Mouse (Mus musculus): ENCODE data around the gene Clcn3. TPM values are rescaled to one million over a fixed set of nuclear protein-coding genes. Genes with fewer than 3 reads are reported as not detected.

The Clcn3 gene
- total RNA-seq, 2 experiments from 2014 or later: 32.0 to 33.6 TPM

GRCm38 (mm10) chr8:60951757-60952156 is 31.3 kb downstream of the Clcn3 start:
- DNase-seq: no peak

- DNase-seq: no peak
These were observed 31.8 kb downstream of the Clcn3 start for GRCm38 (mm10) chr8:60951271-60951670.

- no peak for DNase-seq
These were observed 33.2 kb downstream of the Clcn3 start for GRCm38 (mm10) chr8:60949859-60950258.

DNA sequence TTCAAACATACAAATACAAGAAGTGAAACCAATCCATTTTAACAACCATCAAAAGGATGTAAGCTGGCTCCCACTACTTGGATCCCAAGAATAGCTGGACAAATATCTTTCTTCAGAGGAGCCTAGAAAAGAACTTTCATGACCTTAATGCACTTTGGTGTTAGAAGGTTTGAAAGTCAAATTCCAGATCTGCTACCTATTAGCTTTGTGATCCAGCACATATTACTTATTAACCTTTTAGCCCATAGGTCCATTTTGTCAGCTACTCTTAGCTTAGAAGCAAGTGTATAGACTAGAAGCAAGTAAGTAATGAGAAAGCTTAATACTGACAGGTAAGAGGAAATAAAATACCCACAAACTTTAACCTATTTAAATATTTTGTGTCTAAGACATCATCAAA is 35.6 kb downstream of the Clcn3 start:
- no peak for DNase-seq

DNA sequence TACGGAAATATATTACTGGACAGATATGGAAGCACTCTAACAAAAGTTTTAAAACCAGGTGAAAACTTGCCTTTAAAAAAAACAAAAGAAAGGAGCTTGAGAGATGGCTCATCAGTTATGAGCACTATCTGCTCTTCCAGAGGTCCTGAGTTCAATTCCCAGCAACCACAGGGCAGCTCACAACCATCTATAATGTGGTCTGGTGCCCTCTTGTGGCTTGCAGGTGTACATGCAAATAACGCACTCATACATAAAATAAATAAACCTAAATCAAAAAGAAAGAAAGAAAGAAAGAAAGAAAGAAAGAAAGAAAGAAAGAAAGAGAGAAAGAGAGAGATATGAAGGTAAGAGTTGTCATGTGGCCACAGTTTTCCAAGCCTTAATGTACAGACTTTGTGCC is 40.2 kb downstream of the Clcn3 start:
- no peak for DNase-seq

DNA sequence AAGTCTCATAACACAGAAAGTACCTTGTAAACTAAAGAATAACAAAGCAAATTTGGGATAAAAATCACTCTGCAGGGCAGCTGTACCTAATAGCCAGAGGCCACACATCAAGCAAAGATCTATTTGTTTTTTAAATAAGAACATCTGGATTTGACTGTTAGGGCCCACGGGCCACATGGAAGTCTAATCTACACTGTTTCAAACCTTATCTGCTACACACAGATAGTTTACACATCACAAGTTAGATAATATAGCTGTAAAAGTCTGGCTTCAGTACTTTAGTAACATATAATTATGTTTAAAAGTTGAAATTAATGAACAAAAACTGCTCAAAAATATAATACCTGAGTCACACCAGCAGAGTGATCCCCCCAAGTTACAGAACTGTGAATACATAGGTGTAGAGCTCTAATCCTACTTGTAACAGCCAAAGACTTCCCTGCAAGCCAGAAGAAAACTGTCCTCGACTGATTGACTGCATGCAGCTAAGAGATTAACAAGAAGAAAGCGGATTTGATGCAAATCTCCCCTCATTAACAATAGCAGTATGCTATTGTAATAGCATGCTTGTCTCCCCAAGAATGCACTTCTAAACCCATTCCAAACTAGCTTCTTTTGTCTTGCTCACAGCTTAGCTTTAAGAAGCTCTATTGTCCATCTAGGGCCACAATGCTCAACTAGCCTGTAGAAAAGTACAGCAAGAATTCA is 44.2 kb downstream of the Clcn3 start:
- DNase-seq: no peak

- DNase-seq: no peak
These were observed 49.5 kb downstream of the Clcn3 start for GRCm38 (mm10) chr8:60933617-60934016.

- DNase-seq: no peak
These were observed 62.9 kb downstream of the Clcn3 start for GRCm38 (mm10) chr8:60920176-60920575.

DNA sequence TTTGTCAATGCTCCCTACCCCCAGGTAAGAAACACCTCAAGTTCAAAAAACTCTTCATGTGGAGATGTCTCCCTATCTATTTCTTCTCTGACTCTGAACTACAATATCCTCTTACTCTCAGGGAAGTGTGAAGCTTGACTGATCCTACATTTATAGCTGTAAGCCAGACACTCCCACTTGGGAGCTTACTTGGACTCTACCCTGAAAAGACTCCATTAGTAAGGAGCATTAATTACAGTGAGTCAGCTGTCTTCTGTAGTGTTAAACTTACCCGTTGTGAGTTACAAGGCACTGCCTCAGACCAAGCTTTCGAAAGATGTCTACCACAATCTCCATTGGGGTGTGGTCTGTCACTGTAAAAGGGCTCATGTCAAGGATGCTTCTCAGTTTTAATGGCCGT is 64.0 kb downstream of the Clcn3 start:
- no peak for DNase-seq

DNA sequence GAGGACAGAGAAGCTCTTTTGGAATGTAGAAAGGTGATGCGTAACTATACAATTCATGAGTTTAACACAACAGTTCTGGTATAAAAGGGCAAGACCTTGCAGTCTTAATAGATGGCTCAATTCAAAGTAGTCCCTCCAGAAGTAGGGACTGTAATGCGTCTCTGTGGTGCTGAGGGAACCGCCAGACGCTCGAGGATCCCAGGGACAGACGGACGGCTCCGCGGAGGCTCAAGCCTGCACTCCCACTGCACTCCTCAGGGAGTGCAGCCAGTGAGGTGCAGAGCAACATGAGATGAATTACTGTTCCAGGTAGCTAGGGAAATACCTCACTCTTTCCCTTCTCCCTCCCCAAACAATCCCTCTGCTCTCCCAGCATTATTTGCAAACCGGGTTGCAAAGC is 70.5 kb downstream of the Clcn3 start:
- DNase-seq: no peak

DNA sequence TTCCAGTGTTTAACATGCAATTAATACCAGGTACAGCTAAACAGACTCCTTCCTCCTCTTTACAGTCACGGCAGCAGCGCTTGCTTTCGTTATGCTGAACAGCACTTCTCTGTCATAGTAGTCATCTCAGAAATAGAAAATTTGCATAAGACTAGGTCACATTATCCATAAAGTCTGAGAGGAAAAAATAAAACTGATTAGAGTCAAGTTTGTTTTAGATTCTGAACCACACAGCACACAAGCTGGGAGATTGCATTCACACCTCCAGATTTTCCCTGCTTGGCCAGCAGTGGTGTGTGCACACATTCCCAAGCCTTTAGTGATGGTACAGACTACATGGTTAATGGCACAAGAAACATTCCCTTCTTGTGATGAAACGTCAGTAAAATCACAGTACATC is 71.0 kb downstream of the Clcn3 start:
- no peak for DNase-seq

DNA sequence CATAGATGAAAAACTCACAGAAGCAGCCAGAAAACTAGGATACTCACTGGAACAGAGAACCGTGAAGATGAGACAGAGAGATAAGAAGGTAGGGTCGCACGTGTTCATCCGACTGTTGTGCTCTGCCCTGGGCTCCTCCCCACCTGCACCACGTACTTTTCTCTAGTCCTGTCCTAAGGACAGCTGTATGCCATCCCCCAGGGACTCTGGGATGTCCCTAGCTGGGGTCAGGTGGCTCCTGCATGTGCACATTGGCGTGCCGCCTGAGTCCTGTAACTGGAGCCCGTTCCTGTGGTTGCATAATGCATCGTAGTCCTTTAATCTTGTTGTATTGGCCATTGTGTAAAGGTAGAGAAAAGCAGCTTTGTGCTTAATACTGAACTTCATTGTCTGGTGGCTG is 83.0 kb downstream of the Clcn3 start:
- no peak for DNase-seq

- peak; percentile 34 for DNase-seq
These were observed 87.2 kb downstream of the Clcn3 start for GRCm38 (mm10) chr8:60895878-60896277.

GRCm38 (mm10) chr8:60891757-60892156 is 91.3 kb downstream of the Clcn3 start:
- DNase-seq: no peak

DNA sequence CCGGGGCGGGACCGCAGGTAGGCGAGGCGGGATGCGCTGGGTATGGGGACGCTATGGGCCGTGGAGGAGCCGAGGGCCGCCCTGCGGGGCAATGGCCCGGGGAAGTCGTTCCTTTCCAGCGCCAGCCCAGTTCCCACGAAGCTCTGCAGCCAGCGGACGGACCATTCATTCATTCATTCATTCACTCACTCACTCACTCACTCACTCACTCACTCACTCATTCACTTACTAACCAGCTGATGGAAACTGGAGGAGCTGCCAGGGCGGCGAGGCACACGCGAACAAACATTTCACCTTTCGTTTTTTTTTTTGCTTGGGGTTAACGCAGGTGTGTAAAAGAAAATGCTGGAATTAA is 92.6 kb downstream of the Clcn3 start:
- no peak for DNase-seq

DNA sequence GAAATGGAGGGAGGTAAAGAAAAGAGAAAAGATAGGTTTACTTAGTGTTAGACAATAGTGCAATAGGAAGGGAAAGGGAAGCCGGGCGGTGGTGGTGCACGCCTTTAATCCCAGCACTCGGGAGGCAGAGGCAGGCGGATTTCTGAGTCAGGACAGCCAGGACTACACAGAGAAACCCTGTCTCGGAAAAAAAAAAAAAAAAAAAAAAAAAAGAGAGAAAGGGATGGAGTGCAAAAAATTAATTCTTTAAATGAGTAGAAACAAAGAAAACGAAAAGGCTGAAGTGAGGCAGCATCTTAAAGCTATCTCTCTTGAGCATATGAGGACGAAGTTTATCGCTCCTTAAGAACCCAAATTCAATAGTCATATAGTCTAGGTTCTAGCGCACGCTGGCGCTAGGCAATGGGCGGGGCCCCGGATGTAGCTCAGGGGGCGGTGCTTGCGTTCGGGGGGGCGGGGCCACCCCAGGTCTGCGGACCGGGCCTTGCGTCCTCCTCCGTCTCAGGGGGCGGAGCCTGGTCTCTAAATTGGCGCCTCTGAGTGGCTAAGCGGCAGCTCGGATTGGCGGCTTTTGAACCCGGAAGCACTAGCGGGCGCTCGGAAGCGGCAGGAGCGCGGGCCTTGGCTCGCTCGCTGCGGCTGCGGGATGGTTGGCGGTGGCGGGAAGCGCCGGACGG is 93.1 kb downstream of the Clcn3 start, which contains the start of gene Hpf1:
Gene Hpf1, plus strand, starts transcription at position 576 of the 677 bp plus-strand sequence.
- peak; percentile 96 for DNase-seq

DNA sequence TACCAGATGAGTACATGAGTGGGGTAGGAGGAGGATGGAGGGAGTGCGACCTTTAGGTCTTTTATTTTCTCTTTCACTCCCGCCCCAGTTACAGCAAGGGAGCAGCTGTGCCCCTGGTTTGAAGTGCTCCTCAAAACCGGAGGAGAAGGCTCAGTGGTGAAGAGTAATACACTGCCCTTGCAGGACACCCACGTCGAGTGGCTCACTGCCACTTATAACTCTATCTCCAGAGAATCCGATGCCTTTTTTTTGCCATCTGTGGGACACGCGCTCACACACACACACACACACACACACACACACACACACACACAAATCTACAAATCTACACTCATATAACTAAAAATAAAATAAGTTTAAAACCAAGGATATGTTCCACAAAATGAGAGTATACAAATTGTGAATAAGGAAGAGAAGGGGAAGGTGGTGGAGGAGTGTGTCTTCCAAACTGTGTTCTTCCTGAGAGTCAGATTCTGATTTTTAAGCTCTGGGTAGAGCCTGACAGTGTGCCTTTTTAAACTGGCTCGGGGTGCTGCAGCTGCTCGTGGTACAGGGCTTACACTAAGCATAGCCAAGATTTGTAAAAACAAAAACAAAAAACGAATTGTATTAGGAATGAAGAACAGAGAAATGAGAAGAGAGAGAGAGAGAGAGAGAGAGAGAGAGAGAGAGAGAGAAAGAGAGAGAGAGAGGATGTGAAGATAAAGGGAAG is 93.8 kb downstream of the Clcn3 start:
- no peak for DNase-seq

DNA sequence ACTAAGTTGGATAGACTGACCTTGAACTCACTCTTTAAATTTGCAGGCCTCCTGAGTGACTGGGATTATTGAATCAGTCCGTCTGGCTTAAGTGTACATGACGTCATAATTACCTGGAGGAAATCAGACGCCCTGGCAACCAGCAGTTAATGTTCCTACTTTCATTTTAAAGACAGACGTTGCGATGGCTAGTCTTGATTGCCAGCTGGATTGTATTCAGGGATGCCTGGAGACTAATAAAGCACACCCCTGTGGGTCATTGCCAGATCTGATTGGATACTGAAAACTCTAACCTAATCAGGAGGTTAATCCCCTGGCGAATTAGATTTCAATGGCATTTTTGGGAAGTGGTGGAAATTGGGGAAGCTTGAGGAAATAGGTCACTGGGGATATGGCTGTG is 96.4 kb downstream of the Clcn3 start:
- DNase-seq: no peak

DNA sequence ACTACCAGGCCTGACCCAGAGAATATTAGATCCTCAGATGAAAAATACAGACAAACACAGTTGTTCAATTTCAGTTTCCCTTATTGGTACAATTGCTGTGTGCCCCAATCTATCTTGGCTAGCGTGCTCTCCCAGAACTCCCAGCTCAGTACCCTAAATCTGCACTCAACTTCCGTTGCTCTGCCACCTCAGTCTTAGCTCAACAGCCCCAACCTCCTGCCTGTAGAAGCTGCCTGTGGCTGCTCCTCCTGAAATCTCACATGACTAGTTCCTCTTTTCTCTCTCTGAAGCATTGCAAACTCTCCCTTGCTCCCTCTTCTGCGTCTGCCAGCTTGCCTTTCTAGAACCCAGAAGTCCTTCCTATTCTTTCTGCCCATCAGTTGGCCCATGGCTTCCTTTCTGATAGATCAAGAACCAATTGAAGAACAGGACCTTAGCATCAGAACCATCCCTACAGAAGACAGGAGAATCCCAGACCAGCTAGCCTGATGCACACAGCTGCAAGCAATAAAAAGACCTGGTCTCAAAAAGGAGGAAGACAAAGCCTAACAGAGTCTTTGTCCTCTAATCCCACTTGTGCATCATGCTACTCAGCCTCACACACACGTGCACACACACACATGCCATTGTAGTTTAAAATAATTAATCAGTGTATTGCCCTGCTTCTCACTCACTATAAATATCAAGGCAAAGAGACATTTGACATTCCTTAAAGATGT is 99.5 kb downstream of the Clcn3 start:
- DNase-seq: no peak

DNA sequence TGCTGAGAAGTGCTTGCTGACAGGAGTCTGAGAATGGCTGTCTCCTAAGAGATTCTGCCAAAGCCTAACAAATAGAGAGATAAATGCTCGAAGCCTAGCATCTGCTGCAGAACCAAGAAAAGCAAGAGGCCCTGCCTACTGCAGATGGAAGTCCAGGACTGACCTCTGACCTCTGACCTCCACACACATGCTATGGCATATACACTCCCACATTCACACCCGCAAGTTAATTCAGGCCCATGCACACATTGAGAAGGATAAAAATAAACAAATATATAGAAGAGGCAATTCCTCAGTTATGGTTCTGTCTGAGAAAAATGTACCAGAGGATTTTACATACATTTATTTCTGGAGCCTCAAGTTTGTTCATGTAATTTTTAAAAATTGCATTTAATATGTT is 104.5 kb downstream of the Clcn3 start:
- DNase-seq: no peak

DNA sequence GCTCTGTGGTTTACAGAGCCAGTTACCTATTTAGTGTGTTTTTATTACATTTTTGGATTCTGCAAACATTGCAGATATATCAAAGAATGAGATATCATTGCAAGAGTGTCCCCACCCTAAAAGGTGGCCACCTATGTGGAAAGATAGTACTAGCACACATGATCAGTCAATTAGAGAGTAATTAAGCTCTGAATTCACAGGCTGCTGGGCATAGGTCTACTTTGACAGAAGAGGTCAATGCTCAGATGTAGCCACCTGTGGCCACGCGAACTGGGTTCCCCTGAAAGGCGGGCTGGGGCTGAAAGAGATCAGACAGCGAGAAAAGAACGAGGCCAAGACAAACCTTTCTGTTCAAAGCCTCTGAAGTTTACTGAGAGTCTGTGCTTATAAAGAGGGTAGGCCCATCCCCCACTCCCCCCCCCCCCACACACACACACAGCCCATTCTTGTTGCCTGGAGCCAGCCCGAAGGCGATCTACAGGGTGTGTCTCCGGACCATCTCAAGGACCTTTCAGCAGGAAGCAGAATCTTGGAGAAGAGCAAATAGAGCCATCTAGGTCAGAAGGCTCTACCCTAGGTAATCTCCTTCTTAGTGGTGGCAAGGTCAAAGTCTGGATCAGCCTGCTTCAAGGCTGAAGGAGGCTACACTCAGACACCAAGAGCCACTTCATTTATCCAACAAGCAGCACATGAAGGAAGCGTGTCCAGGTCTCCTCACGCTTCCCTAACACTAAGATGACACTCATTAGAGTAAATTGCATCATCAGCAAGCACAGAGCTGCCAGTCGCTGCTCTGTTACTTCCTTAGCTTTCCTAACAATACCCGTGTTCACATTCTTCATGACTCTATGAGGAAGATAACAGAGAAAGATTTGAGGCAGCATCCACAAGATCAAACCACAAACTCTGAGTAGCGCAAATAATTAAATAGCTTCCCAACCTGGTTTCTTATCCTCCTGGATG is 112.6 kb downstream of the Clcn3 start:
- DNase-seq: no peak

DNA sequence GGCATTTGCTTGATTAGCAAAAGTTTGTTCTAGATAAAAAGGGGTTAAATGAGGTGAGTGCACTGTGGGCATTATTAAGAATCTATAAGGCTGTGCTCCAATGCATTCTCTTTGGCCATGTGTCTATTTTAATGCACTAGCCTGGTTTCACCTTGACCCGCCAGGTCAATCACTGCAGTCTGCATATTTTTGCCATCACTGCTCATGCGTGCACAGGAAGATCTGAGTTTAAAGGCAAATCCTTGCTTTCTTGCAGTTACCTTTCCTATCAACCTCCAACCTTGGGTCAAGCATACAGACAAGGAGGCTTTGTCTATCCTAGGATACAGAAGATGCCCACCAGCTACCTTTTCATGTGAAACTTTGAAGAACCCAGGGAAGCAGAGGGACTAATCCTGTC is 113.3 kb downstream of the Clcn3 start:
- no peak for DNase-seq
